In the genomic region with DNA sequence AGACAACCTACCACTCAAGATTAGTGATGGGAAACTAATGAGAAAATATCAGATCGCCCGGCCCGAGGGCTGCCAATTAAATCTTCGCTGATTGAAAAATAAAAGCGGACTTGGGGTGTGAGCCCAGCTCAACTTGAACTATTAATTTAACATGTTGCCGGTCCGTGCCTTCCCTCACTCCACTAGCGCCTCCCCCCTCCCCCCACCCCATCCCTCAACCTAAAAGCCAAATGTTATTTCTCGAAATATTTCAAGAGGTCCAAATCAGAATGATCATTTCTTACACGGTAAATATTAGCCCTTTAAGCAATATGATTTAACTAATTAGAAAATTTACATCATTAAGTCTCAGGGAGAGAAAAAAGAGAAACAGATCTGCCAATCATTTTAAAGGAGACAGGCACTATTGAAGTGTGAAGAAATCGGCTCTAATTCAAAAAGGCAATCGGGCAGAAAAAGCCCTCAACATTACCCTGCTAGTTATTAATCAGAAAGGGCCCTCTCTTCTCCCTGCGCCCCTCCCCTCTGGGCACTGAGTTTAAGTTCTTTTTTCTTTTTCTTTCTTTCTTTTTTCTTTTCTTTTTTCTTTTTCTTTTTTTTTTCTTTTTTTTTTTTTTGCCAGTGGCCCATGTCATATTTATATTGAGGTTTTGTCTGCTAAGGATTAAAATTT, we compare ENCODE assay signal across 7 mouse cellular contexts.
A peak's percentile ranks its signal among the peaks of the same experiment; 100 is the strongest.
DNase-seq lines count a peak whose midpoint lies in the region; ATAC-seq and TF ChIP-seq lines count a peak whose summit lies in the region.

No protein-coding gene starts in this region.

- peak overlapping the region; percentile 28 for H3K4me3 ChIP-seq in forebrain, postnatal 0 days (ENCODE audit: low read depth, low read length)
- peak overlapping the region; percentile 8; the same call in 1 of the 2 replicates for H3K4me3 ChIP-seq in liver, embryonic 15.5 days (replicated peaks)

- DNase-seq in right cerebral cortex, postnatal 4 days, result peak; percentile 15
- no peak for DNase-seq in right cerebral cortex, postnatal 10 days (ENCODE audit: low spot score in 2 of 2)
- DNase-seq in forebrain, postnatal 0 days, result peak; percentile 62
- DNase-seq in thymus, postnatal 0 days (ENCODE audit: low spot score), result no peak
- DNase-seq in urinary bladder, postnatal 36 days (ENCODE audit: low spot score in 2 of 2), result no peak
- DNase-seq in left cerebral cortex, postnatal 25 days (ENCODE audit: low spot score in 2 of 2), result no peak

- peak overlapping the region; percentile 43 for H3K9ac ChIP-seq in forebrain, postnatal 0 days
- H3K9ac ChIP-seq in liver, embryonic 15.5 days, result no peak overlapping the region

- TF ChIP-seq CTCF in forebrain, postnatal 0 days (IDR thresholded peaks at IDR 0.05; ENCODE audit: low read depth), result no peak

- intact Hi-C loops in left cerebral cortex, postnatal 25 days (cut with DNase I), result loop anchor here (2.0 to 10.0 kb wide), 6 partner anchors 218 to 1592 kb away; no protein-coding TSS in a partner anchor

- H3K27me3 ChIP-seq in forebrain, postnatal 0 days (ENCODE audit: insufficient read depth, low read length), result peaks cover 6% of the 10 kb centered on the region; the same call in 1 of the 2 replicates
- H3K27me3 ChIP-seq in liver, embryonic 15.5 days, result peaks cover 99% of the 10 kb centered on the region

- H3K9me3 ChIP-seq in forebrain, postnatal 0 days (ENCODE audit: low read length), result no peaks in the 10 kb centered on the region
- no peaks in the 10 kb centered on the region for H3K9me3 ChIP-seq in liver, embryonic 15.5 days (replicated peaks)

- peaks cover 25% of the 10 kb centered on the region for H3K4me1 ChIP-seq in forebrain, postnatal 0 days (ENCODE audit: insufficient read depth)
- no peaks in the 10 kb centered on the region for H3K4me1 ChIP-seq in liver, embryonic 15.5 days (replicated peaks)

- peak overlapping the region; percentile 51 for H3K4me2 ChIP-seq in forebrain, postnatal 0 days (ENCODE audit: low read depth)
- H3K4me2 ChIP-seq in liver, embryonic 15.5 days, result peak overlapping the region; percentile 41

- peak overlapping the region; percentile 88 for H3K27ac ChIP-seq in forebrain, postnatal 0 days (ENCODE audit: low read depth, low read length)
- no peak overlapping the region for H3K27ac ChIP-seq in liver, embryonic 15.5 days (replicated peaks)

- no peaks in the 10 kb centered on the region for H3K36me3 ChIP-seq in forebrain, postnatal 0 days (ENCODE audit: insufficient read depth)
- H3K36me3 ChIP-seq in liver, embryonic 15.5 days (replicated peaks), result no peaks in the 10 kb centered on the region

- 3% methylated on average over 13 of the region's 13 CpGs for WGBS in forebrain, postnatal 0 days
- WGBS in liver, embryonic 15.5 days (ENCODE audit: insufficient replicate concordance), result 8% methylated on average over 13 of the region's 13 CpGs

- no peak for ATAC-seq in forebrain, postnatal 0 days
- ATAC-seq in liver, embryonic 15.5 days (ENCODE audit: insufficient read depth), result no peak

Comparison
In these comparisons a context has a peak if more than half of its experiments do, and no peak if none do; other contexts are left out.
1. DNase-seq: peak in right cerebral cortex, postnatal 4 days (single experiment) and forebrain, postnatal 0 days (single experiment); none in right cerebral cortex, postnatal 10 days (0 of 2), thymus, postnatal 0 days (single experiment), urinary bladder, postnatal 36 days (0 of 2) and left cerebral cortex, postnatal 25 days (0 of 2).